Mouse (Mus musculus) T-cell, adult 2 months (primary cell): Measurements from ENCODE around the gene Fbxl12.
"Not testable (repeated sequence)": the region's sequence is repeated elsewhere in the genome, so short reads cannot be mapped to it uniquely, and the experiment has no call there.

Experiments used
- DNase-seq: peaks from one replicate; pipeline ENCODE4 v3.0.0; 2022; ENCODE audit warnings: low spot score

Gene Fbxl12

DNA sequence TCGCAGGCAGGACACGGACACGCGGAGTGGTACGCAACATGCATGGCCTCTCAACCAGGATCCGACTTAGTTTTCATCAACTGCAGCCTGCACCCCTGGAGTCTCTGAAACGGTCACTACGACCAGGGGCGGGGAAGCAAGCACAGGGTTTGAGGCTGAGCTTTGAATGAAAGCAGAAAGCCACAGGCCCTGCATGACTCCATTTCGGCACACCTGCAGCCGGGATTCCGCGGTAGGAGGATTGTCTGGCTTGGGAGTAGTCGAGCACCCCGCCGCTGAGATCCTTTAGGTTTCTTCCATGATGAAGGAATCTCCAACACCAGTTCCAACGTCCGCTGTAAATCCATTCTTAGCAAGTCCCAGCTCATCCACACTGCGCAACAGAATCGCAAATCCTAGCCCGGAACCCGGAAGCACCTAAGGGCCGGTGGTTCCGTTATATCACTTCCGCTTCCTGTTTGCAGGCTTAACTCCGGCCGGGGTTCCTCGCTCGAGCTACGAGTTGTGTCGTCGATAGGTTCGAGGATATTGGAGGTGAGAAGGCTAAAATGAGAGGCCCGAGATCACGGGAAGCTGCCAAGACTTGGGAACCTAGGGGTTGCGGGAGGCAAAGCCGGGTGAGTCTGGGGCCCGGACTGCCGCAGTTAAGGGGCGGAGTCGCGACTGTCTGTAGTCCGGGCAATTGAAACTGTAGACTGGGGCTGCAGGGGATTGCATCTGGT lies at the start of gene Fbxl12:
Fbxl12 (minus strand) TSS at position 408 of the 722 bp plus-strand sequence.
- peak; percentile 86 for DNase-seq

DNA sequence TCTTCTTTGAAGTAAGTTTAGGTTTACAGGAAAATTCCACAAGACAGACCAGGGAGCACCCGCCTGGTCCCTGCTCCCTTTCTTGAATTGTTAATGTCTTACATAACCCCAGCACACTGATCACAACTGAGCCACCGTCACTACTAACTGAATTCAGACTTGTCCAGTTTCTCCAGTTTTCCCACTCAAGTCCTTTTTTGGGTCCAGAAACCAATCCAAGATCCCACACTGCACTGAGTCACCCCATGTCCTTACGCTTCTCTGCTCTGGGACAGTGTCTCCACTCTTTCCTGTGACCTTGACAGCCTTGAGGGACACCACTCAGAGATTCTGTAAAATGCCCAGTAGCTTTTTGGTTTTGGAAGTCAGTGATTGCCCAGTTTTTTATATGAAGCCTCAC lies 48.3 kb upstream of the Fbxl12 start:
- no peak for DNase-seq

DNA sequence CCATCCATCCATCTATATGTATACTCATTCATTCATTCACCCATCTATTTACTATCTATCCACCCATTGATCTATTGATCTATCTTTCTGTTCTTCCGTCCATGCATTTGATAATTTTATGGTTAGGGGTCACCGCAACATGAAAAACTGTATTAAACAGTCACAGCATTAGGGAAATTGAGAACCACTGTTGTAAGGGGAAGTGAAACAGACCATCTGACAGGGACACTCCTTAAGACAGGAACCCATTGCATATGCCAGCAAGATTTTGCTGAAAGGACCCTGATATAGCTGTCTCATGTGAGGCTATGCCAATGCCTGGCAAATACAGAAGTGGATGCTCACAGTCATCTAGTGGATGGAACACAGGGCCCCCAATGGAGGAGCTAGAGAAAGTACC lies 45.9 kb upstream of the Fbxl12 start:
- DNase-seq = not testable (repeated sequence)

DNA sequence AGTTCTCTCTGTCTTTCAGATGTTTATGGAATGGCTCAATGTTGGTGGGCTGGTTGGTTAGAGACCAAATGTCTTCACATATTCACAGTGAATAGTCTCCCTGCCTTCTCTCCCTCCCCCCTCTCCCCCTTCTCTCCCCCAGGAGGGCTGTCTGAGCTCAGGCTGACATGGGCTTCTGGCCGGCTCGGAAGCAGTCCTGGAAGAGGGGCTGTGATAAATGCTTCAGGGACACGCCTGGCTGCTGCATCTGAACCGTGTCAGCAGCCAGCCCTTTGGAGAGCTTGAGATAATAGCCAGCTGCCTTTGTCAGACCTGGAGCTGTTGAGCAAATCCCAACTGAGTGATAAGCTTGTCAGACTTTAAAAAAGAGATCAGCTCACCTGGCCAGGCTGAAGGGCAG lies 45.3 kb upstream of the Fbxl12 start:
- DNase-seq = no peak

DNA sequence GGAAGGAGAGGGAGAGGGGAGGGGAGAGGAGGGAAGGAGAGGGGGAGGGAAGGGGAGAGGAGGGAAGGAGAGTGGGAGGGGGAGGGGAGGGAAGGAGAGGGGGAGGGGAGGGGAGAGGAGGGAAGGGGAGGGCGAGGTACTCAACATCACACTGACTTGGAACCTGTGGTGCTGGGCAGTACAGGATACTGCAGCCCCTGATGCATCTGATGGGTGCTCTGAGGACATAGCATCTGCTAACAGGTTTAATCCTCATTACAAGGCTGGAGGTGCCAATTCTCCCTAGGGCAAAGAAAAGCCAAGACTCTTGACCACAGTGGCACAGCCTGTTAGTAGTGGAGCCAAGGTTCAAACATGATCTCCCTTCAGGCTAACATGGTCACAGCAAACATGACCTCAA lies 44.8 kb upstream of the Fbxl12 start:
- no peak for DNase-seq

DNA sequence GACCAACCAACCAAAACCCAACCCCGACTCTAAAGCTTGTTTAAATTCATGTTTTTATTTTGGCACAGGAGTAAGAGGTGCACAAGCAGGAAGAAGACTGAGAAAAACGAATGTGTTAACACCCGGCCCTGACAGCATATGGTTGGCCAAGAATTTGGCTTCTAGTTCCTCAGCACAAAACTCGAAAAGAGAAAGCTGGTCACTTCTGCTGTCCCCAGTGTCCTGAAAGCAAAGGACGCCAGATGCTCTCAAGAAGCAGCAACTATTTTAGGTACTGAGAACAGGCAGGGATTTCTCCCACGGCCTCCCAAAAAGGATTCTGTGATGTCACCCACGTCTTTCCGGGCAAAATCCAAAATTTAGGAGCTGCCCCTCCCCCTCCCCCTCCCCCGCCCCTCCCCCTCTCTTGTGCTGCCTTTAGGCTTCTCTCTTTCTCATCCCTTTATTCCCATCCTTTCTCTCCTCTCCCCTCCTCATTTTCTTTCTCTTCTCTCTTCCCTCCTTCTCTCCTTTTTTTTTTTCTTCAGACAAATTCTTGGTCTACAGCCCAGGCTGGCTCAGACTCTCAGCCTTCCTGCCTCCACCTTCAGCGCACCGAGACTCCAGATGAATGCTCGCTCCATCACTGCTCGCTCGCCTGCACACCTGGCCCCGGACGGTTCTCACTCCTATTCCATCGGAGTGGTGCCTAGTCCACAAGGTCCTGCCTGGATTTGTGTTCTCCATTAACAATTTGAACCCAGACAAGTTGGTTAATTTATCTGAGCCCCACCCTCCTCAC lies 40.7 kb upstream of the Fbxl12 start:
- no peak for DNase-seq

DNA sequence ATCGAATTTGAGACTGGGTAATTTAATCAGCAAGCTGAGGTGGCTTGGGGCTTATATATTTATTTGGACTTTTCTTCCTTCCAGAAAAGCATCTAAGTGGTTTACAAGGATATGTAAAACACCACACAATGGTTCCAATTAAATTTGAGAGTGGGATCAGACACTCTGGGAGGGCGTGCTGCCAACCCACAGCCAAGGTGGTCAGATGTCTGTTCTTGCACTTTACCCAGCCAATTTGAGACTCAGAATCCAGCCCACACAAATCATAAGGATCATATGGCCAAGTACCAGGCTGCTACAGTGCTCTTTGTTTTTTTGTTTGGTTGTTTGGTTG lies 37.8 kb upstream of the Fbxl12 start:
- no peak for DNase-seq

DNA sequence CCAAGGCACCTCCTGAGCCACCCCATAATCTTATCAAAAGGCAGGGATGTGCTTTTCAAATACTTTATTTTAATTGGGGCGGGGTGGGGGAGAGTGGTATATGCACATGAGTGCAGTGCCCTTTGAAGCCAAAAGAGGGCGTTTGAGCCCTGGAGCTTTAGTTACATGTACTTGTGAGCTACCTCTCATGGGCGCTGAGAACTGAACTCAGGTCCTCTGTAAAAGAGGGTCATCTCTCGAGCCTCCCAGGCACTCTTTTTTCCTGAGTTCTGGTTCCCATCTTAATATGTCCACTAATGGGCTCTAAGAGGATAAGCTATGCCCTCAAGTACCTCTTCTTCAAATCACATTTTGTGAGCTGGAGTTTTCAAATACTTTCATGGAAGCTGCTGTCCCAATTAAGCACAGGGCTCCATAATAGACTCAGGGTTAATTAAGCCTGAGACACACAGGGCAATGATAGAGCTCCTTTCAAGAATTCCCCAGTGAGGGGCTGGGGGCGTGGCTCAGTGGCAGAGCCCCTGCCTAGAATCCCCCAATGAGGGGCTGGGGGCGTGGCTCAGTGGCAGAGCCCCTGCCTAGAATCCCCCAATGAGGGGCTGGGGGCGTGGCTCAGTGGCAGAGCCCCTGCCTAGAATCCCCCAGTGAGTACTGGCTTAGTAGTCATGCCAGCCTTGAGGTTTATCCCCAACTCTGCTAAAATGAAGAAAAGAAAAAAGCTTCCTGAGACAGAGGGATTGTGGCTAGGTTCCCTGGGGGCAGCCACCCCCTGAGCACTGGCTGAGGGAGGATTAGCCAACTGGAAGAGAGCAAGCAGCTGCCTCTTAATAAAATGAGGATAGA lies 37.2 kb upstream of the Fbxl12 start:
- DNase-seq = no peak

DNA sequence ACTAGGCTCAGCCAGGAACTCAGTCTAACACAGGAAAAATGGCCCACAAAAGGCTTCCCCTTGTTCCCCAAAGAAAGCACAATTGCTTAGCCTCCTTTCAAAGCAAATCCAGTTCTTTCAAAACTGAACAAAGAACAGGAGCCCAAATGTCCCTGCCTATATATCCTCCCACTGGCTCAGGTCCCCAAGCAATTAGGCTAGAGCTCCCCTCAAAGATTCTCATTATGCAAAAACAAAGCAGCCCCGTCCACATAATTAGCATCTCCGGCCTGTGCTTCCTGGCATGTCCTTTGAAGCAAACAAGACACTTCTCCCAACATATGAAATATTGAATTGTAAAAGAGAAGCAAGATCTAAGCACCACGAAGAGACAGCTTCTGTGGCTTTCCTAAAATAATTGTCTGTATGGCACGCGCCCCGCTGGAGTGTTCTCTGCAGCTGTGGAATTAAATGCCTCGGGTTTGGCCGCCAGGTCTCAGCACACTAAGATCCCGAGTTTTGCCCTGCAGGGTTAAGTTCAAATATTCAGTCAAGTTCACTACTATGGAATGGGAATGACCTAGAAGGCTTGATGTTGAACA lies 35.9 kb upstream of the Fbxl12 start:
- no peak for DNase-seq

DNA sequence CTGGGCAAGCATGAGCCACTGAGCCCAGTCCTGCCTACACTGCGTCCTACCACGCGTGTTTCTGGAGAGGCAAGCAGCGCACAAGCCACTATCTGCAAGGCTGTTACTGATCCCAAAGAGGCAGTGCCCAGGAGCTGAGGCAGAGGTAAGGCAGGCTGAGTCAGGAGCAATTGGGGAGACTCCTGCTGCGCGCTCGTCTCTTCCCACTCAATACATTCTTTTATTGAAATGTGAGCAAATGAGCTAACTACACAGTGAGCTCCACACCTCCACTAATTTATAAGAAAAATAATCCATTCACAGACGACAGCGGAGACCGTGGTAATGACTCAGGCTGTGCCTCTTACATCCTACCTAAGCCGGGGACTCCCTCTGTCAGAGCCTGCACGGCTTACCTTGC lies 33.3 kb upstream of the Fbxl12 start:
- DNase-seq = no peak

DNA sequence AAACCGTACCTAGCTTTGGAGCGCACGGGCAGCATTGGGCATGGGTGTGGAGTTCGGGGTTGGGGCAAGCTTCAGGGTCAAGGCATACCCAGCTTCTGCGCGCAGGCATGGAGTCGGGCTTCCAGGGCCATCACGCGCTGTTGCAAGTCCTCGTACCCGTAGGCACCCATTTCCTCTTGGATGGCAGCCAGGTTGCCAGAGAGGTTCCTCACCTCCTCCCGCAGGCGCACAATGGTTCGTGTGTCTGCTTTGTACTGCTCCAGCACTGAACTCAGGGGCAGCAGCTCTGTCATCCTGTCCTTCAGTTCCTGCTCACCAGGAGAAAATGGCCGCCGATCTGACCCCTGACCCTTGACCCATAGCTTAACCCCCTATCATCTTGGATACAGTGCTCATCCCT lies 27.5 kb upstream of the Fbxl12 start:
- no peak for DNase-seq

DNA sequence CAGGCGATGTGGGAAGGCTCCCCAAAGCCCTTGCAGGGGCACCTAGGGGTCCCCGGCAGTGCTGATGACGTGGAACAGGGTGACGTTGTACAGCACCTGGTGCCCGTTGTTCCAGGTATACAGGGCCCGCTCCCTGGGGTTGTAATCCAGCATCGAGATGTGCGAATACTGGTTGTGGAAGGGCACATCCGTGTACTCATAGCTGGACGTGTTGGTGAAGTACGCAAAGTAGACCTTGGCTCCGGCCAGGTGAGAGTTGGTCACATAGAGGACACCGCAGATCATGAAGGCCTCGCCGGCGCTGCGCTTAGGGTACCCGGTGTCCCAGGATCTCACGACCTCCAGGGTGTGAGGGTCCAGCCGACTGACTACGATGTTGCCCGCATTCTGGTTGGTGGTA lies 23.5 kb upstream of the Fbxl12 start:
- no peak for DNase-seq

DNA sequence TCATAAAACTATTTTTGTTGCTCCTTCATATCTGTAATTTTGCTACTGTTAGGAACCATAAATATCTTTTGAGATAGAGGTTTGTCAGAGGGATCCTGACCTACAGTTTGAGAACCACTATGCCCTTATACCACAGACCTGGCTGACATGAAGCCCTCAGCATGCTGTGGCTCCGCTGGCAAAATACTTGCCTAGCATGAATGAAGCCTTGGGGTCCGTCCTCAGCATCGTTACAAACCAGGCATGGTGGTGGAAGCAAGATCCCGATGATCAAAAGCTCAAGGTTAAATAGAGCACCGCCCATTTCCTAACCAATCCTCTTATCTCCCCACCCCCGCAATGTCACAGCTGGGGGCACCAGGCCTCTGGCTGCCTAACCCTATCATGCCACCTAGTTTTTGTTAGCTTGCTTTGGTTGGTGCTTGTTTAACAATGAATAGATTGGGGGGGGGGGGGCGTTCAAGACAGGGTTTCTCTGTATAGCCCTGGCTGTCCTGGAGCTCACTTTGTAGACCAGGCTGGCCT lies 22.0 kb upstream of the Fbxl12 start:
- peak; percentile 28 for DNase-seq

DNA sequence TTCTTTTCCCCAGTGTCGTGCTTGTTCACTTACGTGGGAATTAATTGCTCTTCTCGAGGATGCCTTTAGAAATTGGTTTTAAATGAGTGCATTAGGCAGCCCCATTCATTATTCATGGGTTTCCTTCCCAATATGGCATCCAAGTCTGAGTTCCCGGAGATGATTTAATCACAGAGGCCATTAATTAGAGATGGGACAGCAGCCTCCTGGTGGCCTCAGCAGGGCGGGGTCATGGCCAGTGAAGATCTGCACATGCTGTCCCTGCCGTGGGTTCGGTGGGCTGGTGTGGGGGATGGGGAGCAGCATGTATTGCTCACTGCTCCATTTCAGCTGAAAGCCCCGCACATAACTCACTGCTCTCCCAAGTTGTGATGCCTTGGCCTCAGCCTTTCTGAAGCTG lies 21.4 kb upstream of the Fbxl12 start:
- DNase-seq = no peak

DNA sequence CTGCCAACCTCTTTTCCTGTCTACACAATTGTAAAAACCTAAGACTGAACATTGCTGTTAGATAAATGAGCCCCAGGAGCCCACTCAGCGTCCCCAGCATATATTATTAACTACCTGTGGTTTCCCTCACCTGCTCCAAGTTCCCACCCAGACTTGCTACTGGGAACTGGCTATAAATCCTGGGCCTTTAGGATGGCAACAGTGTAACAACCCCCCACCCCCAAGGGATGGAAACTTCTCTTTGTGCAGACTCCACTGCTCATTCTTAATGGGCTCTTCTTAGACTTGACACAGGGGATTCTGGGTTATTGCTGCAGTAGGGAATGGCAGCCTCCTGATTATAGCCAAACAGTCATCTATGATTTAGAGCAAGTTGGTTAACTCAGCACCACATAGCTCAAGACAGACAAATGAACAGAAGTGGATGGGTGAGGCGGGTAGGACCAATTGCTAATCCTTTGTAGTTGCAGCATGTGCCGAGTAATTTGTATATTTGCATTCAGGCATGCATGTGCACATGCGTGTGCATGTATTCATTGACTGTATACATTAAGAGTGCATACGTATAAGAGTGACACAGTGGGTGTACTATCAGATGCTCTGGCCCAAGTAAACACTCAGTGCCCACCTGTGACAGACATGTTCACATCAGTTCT lies 20.5 kb upstream of the Fbxl12 start:
- DNase-seq = no peak

DNA sequence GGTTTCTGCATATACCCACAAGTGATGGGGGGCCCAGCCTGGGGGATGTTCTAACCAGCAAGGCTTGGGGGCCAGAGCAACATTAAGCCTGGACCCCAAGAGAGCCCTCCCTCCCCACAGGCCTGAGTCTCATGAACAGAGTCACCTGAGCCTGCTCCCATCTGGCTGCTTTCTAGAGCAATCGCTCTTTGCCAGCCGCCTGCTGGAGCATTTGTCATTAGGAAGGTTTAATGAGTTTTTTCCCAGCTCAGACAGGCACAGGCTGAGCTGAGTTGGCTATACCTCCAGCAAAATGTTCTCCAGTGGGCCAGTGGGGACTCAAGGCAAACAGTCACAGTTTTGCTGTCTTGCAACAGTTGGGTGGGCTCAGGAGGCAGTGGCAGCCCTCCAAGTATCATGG lies 19.8 kb upstream of the Fbxl12 start:
- DNase-seq = no peak

DNA sequence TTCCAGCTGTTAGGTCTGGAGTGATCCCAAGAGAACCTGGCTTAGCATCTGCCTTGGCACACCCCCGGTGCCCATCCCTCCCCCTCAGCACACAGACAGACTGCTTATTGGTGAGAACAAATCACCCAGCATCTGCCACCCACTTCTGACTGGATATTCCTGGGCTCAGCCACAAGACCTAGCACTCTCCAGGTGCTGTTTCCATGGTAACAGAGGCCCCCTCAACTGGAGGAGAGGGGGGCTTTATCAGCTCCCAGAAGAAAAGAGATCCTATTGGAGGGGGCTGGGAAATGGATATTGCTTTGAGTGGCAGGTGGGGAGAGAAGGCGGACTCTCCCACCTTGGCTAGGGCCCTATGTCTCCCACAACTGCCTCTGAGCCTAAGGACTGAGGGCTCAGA lies 19.4 kb upstream of the Fbxl12 start:
- no peak for DNase-seq

DNA sequence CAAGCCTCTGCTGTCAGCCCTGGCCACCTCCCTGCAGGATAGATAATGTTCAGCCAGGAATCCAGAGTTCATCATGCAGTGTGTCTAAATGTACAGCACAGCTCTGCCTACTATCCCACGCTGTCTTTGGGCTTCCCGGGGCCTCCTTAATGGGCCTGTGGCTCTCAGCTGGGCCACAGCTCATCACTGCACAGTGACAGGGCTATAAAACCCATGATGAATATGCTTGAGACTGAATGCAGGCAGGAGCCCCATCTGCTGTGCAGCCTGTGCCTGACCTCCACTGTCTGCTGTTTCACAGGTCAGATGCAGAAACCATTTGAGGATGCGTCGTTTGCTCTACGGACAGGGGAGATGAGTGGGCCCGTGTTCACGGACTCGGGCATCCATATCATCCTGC lies 18.3 kb upstream of the Fbxl12 start:
- no peak for DNase-seq

DNA sequence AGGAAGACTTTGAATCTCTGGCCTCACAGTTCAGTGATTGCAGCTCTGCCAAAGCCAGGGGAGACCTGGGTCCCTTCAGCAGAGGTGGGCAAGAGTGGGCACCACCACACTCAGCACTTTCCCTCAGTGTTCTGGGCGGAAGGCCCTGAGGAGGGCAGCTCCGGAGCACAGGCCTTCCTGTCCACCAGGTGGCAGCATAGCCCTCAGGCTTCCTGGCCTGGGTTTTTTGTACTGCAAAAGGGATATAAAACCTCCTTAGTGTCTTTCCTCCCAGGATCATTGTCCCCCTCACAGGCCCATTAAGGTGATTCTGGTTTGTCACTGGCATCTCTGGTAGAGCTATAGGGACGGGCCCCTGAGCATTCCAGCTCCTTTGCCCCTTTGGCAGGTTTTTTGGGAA lies 17.8 kb upstream of the Fbxl12 start:
- DNase-seq = peak; percentile 48

DNA sequence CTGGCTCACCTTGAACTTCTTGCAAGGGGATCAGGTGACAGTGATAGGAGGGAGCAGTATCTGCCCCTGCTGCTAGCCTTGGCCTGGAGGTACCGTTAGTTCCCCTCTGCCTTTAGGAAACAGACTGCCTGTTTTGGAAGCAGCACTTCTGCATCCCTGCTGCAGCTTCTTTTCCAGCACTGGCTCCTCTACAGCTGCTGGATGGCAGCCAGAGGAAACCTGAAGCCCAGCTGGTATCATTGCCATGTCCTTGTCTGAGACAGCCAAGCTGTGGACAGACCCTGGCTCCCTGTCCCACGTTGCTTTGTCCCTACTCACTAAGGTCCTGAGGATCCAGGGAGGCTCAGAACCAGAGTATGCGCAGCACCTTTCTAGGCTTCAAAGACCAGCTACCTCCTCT lies 13.0 kb upstream of the Fbxl12 start:
- DNase-seq = no peak

DNA sequence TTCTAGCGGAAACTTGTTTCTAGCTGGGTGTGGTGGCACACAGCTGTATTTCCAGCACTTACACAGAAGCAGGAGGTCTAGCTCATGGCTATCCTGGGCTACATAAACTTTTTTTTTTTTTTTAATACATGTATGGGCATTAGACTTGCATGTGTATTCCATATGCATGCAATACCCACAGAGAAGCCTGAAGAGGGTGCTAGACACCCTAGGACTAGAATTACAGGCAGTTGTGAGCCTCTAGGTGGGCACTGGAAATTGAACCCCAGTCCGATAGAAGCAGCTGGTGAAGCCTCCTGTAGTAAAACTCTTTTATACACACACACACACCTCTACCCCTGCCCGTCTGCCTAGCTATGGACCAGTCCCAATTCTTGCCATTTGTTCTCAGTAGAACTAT lies 9.3 kb upstream of the Fbxl12 start:
- DNase-seq = no peak

DNA sequence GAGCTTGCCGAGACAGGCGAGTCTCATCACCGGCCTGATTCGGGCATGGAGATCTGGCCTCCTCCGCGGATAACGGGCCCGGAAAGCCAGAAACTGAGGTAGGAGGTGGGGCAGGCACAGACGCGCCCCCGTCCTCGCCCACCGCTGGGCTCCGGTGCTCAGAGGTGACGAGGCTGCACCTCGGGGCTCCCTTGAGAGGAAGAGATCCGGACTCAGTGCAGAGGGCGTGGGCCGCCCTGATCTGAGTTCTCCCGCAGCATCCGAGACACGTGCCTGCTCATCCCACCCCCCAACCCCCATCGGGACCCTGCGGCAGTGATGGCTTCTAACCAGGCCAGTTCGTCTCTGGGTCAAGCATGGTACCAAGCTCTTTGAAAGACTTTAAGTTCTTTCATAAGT lies 7.7 kb upstream of the Fbxl12 start:
- no peak for DNase-seq
